Mouse (Mus musculus) liver (tissue): ENCODE data around the gene Ybx1.
"Not testable (repeated sequence)": the region's sequence is repeated elsewhere in the genome, so short reads cannot be mapped to it uniquely, and the experiment has no call there.

Experiments used
- DNase-seq: peaks from one replicate; pipeline ENCODE4 v3.0.0-alpha.2; 2020; ENCODE audit warnings: mixed read lengths

Ybx1 gene

DNA sequence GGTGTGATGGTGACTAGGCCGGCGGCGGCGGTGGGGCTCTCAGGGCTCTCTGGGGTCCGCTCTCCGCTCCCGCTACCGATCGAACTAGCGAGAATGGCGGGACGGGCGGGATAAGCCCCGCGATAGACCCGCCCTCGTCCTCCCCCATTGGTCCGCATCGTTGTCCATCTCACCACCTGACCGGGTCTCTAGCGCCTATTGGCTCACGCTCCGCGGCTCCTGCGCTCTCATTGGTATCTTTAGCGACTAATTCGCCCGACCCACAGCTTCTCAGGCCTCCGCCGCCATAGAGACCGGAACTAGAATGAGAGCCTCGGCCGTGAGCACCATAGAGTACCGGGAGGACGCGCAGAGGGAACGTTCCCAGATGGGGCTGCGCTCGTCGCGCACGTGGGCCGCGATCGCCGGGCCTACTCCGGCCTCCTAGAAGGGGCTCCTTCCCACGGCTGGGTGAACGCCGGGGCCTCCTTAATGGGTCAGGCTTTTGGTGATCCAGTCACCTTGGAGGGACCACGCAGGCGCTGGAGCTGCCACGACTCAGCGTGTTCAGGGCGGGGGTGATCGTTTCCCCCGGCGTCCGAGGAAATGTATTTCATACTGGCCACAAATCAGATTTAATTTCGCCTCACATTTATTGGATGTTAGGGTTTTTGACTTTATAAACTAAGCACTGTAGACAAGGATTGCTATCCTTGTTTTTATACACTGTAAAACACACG, at the start of gene Ybx1:
TSS of gene Ybx1 (minus strand) at position 190 of the 719 bp plus-strand sequence.
- DNase-seq = peak; percentile 98

DNA sequence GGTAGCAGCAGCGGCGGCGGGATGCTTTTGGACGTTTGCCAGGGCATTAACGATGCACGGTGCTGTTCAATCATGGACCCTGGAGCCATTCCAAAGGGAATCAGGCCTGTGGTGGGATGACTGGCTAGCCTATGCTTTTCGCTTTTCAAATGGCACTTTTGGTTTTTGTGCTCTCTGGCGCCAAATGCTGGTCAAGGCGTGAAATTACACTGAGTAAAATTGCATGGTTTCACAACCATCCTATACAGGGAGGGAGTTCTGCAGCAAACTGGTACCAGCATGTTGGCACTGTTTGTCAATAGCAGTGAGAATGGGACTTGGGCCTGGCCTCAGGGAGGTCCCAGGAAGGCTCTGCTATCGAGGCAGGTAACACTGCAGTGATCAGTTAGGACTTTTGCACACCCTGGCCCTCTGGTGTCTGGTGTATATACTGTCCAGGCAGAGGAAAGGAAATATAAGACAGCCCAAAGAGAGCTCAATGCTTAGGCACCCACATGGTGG, 44.5 kb upstream of the Ybx1 start:
- DNase-seq = peak; percentile 51

DNA sequence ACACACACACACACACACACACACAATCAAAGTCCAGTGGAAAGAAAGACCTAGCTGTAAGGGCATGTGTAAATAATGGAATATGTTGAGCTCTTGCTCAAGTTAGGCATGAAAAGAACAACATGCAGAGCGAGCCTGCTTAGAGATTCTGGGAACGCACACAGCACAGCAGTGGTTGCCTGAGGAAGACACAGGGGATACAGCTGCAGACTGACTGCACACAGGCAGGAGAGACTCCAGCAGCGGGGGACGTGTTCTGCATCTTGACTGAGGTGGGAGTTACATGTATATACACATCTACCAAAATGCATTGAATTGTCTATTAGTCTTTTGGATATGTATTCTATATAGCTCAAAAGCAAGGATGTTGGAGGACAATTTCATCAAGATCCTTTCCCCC, 44.0 kb upstream of the Ybx1 start:
- no peak for DNase-seq

DNA sequence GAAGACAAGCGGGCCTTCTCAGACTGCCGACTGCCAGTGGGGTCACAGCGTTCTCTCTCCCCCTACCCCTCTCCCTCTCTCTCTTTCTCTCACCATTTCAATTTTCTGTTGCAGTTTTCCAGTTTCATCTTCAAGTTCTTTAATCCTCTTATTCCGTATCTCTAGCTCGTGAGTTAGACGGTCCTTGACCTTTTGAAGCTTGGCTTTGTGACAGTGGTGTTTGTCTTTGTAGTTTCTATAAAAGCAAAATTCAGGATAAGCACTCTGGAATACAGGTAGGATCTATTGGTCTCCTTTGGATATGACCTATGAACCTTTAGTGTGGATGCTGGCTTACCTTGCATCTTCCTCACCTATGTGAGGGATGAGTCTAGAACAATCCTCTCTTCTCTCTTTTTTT, 39.1 kb upstream of the Ybx1 start:
- DNase-seq = no peak

DNA sequence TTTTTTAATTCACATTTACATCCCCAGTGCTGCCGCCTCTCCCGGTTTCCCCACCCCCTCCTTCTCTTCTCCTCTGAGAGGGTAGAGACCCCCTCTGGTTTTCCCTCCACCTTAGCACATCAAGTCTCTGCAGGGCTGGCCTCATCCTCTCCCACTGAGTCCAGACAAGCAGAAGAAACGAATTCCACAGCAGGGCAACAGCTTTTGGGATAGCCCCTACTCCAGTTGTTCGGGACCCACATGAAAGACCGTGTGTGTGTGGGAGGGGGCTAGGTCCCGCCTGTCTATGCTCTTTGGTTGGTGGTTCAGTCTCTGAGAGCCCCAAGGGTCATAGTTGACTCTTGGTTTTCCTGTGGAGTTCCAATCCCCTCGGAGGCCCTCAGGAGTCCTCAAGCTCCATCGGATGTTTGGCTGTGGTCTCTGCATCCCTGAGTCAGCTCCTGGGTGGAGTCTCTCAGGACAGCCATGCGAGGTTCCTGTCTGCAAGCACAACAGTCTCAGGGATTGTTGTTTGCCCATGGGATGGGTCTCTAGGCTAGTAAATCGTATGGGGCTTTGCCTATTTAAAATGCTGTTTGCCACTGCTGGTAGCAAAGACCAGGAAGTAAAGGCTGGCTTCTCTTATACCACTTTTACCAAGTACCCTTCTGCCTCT, 26.6 kb upstream of the Ybx1 start:
- peak; percentile 8 for DNase-seq

DNA sequence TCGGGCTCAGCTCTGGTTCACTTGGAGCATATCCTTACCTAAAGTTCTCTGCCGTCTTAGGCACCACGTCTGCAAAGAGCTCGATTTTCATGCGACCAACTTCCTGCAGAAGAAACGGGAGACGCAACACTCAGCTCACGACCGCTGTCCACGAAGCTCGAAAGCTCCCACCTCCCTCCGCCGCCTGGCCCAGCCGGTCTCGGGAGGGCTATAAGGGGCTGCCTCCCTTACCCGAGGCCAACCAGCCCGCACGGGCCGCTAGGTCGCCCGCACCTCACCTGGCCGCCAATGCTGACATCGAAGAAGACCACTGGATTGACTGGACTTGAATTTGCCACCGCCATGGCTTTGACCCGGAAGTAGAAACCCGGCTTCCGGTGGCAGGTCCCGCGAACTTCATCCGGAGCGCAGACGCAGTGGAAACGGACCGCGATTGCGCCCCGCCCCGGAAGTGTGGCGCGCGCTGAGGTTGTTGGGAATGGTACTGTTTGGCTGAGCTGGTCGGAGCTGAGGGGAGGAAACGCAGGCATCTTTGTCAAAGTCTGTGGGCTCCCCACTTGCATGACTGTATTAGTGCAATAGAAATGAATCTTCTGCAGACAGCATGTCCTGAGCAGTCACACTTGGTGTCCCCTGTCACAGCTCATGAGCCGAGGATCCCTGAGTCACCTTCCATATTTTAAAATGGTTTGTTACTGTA, 25.9 kb upstream of the Ybx1 start, which contains the start of gene Ppih:
TSS of gene Ppih (minus strand) at position 416 of the 700 bp plus-strand sequence.
- peak; percentile 93 for DNase-seq

DNA sequence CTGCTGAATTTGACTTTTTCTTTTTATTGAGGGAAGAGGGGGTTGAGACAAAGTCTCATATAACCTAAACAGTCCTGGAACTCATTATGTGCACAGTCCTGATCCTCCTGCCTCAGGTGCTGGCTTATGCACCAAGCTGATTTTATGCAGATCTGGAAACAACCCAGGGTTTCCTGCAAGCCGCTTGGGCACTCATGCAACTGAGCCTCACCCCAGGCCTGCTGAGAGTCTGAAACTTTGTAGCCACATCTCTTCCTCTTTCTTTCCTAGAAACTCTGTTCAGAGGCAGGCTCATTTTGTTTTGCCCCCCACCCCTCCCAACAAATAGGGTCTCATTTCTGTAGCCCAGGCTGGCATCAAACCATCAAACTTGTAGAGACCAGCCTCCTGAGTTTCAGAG, 19.4 kb upstream of the Ybx1 start:
- DNase-seq = no peak

DNA sequence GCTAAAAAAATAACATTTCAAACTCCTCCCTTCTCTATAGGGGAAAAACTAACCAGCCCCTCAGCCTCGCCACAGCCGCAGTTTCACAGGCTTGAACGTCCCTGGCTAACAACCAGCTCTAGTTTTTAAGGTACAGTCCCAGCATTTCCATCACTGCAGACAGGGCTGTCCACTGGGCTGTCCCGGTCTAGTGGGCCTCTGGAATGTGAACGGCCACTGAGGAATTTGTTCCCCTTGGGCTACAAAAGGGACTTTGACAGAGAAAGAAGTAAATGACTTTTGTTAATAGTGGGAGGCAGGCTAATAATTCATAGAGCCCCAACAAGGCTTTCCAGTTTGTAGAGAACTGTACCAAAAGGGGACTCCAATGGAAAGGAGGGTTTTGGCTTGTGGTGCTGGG, 11.0 kb upstream of the Ybx1 start:
- DNase-seq = no peak

DNA sequence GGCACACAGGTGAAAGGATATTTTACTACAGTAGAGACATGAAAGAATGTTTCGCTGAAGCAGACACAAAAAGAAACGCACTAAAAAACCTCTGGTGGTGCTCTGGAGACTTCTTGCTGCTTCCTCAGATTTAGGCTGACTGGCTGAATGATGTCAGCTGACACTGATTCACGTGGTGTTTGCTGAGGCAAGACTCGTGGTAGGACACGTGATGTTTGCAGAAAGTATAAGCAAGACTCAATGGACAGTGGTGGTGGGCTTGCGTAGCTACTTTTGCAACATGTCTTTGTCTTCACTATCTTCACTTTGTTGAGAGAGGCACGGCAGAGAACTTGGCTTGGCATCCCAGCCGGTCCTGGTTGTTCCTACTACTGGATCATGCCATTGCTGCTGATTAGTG, 8.9 kb upstream of the Ybx1 start:
- no peak for DNase-seq

DNA sequence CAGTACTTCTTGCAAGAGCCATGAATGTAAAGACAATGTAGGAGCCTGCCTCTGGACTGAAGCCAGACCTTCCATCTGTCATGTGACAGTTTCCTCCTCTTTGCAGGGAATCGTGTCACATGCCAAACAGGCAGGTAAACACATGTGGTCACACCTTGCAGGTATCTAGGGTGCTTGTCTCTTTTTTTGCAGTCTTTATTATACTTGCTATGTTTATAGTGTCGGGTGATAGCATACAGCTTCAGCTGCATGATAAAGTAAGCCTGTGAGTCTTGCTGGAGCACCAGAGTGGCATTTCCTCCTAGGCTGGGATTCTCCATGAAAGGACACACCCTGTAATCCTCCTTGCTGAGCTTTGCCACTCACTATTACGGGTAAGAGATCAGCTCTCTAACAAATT, 7.4 kb upstream of the Ybx1 start:
- DNase-seq = no peak

DNA sequence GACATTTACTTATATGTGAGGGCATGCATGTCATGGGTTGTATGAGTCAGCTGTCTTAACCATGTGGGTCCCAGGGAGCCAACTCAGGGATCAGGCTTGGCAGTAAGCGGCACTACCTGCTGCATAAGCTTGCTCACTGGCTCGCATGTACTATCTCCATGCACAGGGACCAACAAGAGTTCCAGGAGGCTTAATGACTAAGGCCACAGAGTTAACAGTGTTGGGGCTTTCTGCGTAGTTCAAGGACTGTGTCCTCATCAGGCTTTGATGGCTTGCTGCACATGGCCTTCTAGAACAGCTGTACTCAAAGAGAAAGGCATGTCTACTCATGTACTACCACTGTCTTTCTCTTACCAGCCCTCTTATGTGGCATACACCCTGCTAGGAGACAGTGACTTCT, 6.4 kb upstream of the Ybx1 start:
- no peak for DNase-seq

DNA sequence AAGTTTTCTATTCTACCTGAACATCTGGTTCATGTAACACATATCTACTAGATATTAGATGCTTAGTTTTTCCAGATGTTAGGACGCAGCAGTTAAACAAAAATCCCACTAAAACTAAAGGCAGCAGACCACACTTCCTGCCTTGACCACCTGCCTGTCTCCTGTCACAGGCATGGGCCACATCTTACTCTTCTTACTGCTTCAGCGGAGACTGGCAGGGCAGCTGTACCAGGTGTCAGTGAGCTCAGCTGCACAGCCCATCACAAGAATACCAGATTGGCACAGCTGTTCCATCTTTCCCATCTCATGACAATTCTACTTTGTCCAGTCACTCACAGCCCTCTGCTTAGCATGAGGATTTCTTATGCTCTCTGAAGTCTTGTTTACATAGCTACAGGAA, 3.0 kb upstream of the Ybx1 start:
- DNase-seq = no peak

DNA sequence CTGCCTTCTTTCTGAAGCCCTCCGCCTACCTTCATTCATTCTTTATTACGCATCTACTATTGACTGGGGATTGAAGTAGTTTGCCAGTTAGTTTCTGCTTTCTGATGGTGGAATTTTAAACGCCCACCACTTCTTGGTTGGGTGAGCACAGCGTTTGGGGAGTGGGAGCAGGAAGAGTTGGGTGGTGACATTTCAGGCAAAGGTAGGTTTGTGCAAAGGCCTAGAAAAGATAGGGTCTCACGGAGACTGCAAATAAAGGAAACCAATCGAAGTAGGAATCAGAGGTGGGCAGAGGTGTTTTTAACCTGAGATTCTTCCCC, 690 bp upstream of the Ybx1 start:
- DNase-seq = no peak

DNA sequence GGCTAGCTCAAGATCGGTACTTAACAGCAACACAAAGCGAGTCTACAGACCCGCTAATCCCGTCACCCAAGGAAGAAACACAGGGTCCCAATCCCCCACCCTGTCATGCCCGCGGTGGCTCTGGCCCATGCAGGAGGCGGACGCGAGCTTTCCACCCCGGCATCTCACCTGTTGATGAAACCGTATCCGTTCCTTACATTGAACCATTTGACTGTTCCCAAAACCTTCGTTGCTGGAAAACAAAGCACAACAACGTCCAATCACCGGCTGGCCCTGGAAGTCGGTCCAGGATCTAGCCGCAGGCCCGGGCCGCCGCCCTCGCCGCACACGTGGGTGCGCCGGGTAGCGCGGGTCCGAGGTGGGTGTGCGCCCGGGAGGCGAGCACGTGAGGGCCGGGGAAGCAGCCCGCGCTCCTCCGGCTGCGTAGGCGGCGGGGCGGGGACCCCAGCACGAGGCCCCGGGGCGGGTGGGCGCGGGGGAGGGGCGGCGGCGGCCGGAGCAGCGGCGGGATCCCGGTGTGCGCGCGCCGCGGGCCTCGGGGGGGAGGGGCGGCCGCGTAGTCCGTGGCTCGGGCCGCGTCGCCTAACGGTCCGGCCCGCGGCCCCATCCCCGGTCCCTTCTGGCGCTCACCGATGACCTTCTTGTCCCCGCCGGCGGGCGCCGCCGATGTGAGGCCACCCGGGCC, 688 bp downstream of the Ybx1 start:
- DNase-seq = peak; percentile 61

DNA sequence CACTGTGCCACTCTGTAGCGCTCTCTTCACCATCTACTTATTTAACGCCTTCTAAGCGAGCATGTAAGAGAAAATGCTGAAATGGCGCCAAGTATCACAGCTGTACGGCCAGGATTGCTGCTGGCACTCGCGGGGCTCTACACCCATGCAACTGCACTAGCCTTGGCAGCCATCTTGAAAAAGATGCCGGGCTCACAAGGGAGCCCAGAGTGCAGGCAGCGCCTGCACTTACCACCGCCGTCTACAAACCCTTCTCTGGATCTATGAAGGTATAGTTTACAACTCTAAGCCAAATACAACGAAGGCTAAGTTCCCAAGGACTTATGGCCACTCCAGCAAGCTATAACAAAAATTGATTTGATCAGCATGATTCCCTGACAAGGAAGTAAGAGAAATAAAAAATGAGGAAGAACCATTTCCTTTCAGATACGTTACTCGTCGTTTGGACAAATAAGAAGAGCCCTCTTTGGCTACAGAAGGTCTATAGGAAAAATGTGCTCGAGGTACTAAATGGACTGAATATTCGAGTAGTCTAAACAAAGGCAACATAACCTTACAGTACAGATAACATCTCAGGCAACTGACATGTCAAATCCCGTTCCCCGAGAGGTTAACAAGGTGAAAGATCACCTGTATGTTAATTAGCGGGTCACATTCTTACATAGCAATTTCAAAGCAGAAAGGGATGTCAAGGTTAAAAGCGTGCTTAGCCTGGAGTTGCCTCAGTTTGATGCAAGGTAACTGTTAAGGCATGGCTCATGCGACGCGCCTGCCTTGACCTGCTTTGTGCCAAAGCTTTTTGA, 1.4 kb downstream of the Ybx1 start:
- DNase-seq = peak; percentile 67

DNA sequence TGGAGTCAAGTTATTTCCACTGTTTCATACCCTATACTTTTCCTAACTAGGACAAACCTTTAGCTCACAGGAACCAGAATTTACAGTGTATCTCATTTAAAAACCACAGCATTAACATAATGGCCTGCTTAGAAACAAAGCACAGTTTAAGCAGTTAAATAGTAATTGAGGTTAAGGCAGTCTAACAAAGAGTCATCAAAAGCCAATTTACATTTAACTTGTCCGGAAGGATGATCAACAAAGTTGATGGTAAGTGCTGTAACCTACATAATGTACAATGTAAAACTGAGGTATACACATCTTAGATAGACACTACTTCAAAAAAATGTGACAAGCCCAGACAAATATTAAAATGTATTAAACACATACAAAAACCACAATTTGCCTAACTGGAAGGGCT, 2.5 kb downstream of the Ybx1 start:
- no peak for DNase-seq

DNA sequence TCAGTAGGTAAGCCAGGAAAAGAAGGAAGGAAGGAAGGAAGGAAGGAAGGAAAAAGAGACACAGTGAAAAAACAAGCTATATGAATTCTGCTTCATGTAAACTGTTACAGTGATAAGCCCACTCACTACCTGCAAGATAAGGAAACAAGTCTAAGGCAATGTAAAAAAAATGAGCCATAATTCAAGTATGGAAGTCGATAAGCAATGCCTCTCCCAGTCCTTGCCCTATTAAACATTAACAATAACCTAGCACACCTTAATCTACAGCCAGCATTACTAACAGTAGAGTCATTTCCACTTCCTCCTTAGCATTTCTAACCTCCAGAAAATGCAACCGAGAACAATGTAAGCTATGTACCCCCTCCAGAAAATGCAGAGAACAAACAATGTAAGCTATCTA, 9.1 kb downstream of the Ybx1 start:
- no peak for DNase-seq

DNA sequence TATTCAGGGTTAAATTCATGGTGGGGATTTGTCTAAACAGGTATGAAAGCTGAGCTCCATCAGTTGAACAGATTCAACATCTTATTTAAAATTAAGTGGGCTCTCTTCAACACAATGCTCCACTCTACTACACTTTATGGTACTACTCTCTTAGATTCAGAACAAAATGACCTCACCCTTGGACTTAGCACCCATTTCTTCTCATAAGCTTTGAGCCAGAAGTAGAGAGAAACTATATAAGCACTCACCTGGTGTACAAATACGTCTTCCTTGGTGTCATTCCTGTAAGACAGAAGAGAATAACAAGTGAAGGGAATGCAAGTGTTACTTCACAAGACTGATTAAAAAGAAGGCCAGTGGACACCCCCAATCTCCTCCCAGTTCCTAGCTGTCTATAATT, 9.5 kb downstream of the Ybx1 start:
- no peak for DNase-seq

DNA sequence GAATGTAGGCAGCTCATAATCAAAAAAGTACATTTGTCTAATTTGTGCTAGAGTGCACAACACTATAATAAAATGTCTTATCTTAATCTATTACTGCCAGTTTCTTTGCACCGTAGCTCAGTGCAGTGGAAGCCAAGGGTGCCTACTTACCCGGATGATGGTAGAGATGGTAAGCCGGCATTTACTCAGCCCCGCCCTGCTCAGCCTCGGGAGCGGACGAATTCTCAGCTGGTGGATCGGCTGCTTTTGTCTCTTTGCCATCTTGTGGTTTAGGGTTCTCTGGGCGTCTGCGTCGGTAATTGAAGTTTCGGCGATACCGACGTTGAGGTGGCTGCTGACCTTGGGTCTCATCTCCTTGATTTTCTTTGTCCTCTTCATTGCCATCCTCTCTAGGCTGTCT, 15.6 kb downstream of the Ybx1 start:
- not testable (repeated sequence) for DNase-seq

DNA sequence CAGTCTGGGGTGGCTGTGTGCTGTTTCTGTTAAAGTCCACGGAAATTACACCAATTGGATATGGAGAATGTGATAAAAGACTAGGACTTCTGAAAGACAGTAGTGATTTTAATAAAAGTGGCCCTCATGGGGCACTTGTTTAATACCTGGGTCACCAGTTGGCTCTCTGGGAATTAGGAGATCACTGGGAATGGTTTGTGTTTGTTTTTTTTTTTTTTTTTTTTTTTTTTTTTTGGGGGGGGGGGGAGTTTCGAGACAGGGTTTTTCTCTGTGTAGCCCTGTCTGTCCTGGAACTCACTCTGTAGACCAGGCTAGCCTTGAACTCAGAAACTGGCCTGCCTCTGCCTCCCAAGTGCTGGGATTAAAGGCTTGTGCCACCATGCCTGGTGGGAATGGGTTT, 18.7 kb downstream of the Ybx1 start:
- DNase-seq = no peak

DNA sequence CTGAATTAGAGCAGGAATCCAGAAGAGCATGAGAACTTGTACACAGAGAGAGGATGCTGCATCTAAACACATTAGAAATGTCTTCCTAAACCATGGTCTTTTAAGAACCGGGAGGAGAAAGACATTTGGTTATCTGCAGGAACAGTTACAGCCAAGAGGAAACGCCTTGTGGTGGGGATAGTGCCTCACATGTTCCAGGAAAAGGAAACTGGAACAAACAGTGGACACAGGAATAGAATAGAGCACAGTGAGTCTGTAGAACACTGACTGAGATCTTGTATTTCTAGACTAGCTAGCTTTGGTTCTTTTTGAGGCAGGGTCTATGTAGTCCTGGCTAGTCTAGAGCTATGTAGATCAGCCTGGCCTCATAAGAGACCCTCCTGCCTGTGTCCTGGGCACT, 19.2 kb downstream of the Ybx1 start:
- DNase-seq = no peak

DNA sequence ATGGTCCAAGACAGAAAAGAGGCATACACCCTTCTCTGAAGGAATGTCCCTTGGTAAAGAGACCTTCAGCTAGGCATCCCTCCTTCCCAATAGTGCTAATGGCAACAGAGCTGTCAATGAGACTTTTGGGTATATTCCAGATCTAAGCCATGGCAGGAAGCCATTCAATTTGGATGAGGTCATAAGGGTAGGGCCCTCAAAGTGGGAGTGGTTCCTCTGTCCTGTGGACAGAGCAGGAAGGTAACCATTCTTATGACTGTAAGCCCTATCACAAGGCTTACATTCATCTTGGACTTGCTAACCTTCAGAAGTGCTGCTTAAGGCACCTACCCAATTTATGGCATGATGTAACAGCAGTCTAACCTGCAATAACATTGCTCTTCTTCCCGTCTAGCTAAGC, 19.8 kb downstream of the Ybx1 start:
- DNase-seq = no peak

DNA sequence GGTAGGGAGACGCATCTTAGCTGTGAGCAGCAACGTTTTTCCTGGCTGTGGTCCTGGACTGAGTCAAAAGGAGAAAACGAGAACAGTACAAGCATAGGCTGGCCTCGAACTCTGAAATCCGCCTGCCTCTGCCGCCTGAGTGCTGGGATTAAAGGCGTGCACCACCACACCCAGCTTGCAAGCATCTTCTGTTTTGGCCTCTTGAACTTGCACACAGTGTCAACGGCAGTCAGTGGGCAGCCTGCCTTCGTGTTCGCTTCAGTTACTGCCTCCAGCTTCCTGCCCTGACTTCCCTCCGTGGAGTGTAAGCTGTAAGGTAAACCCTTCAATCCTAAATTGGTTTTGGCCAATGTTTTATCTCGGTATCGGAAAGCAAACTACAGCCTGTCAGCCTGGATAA, 27.8 kb downstream of the Ybx1 start:
- no peak for DNase-seq
